Mouse (Mus musculus) monocyte, adult 2 months (primary cell): ENCODE results near the gene Shroom4.

Source experiments
- DNase-seq, 2 experiments: peaks; one replicate each; pipeline ENCODE4 v3.0.0; 2022; ENCODE audit warnings: low spot score in 2 of 2, low read depth in 1 of 2

Gene Shroom4

DNA sequence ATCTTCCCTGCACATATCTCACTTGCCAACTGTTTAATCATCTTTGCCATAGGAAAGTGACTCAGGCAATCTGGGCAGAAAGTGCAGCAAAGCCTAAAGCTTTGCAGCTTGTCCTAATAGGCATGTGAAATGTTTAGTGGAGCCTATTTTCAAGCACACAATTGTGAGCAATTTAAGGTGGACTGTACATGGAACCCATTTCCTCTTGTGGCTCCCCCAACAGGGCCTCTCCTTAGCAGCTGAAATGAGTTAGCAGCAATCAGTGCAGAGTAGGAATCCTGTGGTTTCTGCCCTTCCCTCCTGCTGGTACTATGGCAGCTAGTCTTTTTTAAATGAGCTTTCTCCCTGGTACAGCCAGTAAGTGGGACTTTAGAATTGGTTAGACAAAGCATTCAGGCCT is 95.8 kb downstream of the Shroom4 start:
- no peak for DNase-seq

DNA sequence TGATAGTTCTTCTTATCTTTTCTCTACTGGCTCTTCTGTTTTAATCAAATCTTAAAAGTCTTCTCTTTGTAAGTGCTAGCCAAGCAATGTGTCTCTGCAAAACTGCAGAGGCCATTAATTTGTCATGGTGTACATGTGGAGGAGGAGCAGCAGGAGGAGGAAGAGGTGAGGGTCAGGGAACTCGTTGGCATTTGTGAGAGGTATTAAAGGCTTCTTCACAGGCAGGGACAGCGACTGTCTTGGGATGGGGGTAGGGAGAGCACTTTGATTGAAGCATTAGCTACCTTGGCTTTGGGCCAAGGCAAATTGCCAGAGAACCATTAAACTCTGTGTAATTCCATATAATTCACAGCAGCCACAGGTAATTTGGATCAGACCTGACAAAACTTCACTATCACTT is 96.7 kb downstream of the Shroom4 start:
- DNase-seq = no peak

DNA sequence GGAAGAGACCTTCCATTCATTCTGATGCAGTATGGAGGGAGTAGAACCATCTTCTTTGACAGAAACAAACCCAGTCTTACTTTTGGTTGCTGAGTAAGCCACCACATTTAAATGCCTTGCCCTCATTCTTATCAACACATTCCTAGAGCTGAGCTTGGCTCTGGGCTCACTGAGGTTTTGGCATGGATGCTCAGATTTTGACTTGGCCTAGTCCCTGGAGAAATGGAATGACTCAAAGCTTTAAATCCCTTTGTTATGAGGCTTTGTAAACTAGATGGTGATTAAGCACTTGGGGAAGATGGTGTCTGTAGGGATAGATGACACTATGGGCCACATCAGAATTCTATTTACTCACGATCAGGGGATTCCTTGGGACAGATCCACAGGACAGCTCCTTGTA is 102.2 kb downstream of the Shroom4 start:
- DNase-seq = no peak

DNA sequence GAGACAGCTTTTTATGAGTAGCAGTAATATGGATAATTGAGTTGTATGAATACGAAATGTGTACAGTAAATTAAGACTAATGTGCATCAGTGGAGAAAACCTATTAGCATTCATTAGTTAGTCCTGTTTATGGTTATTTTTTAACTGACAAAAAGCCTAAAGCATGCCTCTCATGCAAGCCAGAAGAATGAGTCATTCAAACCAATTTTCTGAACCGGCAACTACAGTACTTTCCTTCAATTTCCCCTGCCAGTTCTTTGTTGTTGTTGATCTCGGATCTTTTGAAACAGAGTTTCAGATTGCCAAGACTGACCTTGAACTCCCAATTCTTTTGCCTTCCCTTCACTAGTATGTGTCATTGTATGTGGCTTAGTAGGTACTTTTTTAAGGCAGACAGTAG is 117.6 kb downstream of the Shroom4 start:
- no peak for DNase-seq

DNA sequence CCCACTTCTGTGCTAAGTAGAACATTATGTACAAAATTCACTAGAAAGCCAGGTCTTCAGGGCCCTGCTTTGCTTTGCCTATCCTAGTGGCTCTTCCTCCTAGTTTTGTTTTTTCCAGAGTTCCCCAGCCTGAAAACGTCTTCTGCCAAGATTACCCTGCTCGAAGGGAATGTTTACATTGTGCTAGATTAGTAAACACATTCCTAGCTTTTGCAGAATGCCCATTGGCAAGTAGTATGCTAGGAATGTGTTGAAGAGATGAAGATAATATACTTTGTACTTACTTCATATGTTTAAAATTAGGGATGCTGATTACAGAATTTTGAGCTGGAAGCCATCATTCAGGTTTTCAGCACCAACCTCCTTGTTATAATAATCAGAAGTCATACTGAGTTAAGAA is 118.8 kb downstream of the Shroom4 start:
- DNase-seq = no peak

DNA sequence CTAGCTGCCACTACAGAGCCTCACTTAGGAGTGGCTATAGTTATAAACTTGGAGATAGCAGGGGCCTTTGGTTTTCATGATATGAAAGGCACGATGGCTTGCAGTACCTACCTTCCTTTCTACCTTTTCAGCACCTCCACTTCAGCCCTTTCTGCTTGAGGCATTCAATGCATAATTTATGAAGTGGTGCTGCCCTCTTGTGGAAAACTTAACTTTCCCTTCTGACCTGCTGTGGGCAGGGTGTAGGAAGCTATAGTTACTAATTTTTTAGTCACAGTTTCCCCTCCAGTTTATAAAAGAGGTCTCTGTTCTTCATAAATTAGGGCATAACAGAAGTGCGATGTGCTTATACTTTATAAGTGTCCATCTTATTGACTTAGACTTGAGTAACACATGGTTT is 123.3 kb downstream of the Shroom4 start:
- no peak for DNase-seq

DNA sequence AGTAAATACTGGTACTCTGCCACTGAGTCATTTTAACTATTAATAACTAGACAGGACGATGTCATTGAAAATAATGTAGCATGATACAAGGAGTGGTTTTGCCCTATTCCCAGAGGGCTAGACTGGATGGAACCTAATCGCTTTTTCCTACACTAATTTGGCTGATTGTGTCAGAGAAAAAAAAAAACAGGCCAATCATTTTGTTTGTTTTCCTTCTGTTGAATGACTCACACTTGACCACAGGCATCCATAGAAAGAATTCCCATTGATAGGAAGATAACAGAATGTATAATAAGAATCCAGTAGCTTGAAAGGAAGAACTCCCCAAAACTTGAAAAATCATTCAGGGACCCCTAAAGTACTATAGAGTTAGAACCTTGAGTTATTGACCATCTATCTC is 137.0 kb downstream of the Shroom4 start:
- no peak for DNase-seq

DNA sequence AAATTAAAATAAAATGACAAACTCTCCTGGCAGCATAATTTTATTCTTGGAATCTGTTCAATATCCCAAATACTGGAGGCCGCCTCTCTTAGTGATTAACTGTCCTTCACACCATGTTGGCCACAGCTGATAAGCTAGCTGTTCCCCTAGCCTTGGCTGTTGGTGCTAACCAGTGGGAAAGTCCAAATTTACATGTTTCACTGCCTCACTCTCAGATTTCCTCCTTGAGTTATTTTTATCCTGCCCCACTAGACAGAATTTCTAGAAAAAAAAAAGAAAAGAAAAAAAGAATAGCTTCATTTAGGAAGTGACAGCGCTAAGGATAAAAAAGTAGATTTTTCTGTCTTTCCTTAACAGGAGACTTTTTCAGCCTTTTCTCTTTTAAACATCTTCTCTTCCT is 138.0 kb downstream of the Shroom4 start:
- no peak for DNase-seq

DNA sequence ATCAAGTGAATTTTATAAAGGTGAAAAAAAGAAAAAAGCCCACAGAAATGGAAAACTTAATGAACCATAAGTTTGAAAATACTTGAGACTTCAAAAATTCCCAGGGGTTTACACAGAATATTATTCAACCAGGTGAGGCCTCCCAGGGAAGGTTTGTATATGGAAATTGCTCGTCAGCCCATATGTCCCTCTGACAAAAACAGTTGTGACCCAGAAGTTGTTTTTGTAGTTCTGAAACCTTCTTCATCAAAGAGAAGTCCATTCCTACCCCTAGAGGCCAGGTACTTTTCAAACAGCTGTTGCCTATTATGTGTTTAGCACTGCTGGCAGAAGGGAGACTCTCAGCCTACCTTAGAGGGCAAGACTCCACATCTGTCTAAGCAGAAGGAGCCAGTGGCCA is 165.4 kb downstream of the Shroom4 start:
- no peak for DNase-seq

DNA sequence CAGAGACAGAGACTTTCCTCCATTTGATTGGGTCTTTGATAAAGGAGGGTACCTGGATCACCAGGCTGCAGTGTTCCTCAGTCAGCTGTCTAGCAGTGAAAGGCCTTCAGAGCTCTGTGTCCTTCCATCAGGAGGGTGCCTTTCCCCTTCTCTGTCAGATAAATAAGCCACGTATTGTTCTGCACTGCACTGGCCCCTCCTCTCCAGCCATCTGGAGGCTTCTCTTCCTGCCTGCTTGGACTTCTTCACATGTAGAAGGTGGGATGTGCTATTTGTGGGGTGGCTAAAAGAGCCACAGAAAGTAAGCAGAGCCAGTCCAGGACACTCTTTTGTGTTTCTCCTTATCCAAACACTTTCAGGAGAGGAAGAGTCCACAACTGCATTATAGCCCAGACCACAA is 174.9 kb downstream of the Shroom4 start:
- no peak for DNase-seq

DNA sequence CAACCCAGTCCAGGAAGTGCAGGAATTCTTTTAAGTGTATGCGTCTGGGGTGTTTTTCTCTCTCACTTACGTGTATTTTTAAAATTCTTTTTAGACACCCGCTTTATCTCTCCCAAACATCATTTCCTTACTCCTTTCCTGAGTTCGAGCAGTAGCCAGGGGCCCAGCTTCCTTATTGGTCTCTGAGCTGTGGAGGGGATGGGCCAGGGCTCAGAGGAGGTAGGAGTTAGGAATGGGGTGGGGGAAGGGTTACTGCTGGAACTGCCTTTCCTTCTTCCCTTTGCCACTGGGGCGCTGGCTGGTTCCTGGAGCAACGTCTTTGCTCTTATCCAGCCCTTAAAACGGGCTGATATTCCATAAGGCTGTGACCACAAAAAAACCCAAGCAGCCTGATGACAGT is 177.3 kb downstream of the Shroom4 start:
- DNase-seq = no peak

DNA sequence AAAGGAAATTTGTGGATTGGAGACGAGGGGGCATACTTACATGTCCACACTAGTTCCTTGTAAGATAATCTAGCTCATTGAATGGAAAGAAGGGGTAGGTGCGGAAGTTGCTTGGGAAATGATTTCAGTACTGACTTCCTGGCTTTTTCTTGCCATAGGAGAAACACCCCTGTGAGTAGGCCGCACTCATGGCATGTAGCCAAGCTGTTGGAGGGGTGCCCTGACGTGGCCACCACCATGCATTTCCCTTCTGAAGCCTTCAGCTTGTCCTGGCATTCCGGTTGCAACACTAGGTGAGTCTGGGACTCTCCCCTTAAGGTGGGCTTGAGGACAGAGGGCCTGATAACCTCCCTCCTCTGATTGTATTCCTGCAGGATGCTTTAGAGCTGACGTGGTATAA is 181.0 kb downstream of the Shroom4 start:
- DNase-seq = no peak

DNA sequence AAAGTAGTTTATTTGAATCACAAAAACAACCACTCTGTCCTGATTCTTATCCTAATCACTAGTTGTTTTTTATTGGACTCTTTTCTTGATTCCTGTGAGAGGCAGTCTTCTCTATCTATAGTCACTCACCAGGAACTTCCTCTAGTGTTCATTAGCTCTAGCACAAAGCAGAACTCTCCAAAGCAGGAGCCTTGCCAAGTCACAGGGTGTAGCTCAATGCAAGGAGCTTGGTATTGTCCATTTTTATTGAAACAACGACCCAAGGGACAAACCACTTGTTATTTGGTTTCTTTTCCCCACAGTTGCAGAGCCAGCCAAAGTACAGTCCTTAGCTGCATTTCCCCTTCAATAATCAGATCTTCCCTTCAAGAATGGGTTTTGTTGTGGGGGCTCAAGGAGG is 181.5 kb downstream of the Shroom4 start:
- no peak for DNase-seq

DNA sequence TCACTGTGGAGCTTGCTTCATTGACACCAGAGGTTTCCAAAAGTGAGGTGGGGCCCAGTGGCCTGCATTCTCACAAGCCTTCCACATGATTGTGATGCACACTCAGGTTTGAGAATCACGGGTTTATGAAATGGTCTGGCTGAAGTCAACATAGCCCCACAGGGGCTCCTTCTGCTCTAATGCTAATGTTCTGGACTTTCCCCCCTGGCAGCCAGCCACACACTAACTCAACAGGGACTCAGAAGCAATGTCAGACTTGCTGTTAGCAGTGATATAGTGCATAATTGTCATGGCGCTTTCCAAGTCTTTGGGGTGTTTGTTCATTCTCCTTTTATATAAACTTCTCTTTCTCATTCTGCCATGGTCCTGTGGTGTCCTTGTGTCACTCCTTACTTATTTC is 183.0 kb downstream of the Shroom4 start:
- DNase-seq = no peak

DNA sequence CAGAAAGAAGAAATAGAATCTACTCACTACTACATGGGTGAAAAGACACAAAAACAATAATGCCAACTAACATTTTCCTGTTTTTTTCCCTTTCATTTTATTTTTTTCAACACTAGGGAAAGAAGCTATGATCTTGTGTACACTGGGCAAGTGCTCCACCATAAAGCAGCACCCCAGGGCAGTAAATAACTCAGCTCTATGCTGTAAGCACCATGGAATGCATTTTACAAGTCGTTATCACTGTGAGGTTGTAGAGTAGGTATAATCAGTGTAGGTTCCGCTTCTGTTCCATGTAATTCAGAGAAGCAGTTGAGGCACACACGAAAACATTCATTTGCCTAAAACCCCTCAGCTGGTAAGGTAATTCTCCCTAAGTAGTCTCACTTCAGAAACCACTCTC is 194.5 kb downstream of the Shroom4 start:
- no peak for DNase-seq

DNA sequence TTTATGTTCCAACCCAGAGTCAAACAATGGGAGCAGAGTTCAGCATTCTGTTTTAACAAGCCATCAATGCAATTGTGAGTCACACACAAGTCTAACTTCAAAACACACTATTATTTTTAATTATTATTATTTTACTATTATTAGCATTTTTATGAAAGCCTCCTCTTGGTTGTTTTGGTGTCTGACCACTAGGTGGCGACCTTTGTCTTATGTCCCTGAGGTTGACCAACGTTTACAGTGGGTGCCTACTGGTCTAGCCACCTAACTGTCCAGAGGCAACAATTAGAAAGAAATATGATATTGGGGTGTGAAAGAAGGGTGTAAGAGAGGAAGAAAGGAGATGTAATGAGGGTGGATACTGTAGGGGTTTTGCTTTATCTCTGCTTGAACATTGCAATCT is 254.4 kb downstream of the Shroom4 start:
- no peak for DNase-seq

DNA sequence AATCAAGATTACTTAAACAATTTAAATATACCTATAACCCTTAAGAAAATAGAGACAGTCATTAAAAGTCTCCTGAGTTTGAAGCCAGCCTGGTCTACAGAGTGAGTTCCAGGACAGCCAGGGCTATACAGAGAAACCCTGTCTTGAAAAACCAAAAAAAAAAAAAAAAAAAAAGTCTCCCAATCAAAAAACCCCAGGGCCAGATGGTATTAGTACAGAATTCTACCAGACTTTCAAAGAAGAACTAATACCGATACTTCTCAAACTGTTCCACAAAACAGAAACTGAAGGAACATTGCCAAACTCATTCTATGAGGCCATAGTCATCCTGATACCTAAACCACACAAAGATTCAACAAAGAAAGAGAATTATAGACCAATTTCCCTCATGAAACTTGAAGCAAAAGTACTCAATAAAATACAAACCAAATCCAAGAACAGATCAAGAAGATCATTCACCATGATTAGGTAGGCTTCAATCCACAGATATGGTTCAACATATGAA is 259.2 kb downstream of the Shroom4 start:
- no peak for DNase-seq
